In the genomic region with DNA sequence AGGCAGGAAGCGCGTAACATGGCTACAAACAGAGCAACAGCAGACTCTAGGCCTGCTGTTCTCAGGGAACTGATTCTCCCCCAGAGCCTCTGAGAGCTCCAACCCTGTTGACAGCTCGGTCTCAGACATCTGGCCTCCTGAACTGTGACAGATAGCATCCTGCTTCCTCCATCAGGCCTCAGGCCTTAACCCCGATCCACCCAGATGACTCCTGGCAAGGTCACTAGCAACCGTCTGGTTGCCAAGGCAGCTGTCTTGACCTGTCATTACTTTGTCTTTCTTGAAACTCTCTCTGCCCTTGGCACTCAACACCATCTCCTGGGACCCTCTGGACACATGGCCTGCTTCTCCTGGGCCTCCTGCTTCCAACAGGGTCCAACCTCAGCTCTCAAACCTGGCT, we compare ENCODE assay signal across 13 mouse cellular contexts. TPM values are rescaled to one million over a fixed set of nuclear protein-coding genes. Genes with fewer than 3 reads are reported as not detected.
DNase-seq lines count a peak whose midpoint lies in the region; ATAC-seq lines count a peak whose summit lies in the region.
"Had no signal": no experiment of that assay in that cellular context is flagged by ENCODE, and none has a peak within 500 bp of the region (broad histone marks: within the 10 kb centered on the region; RNA-seq: fewer than 3 reads in every experiment).

No protein-coding gene starts in this region.

- WGBS in kidney, embryonic 15.5 days: 41% methylated on average over 5 of the region's 5 CpGs

- no peaks in the 10 kb centered on the region for H3K27me3 ChIP-seq in kidney, embryonic 15.5 days
- H3K27me3 ChIP-seq: CH12.LX; embryonic facial prominence, embryonic 13.5 days had no signal

- intact Hi-C loops in gastrocnemius, postnatal 14 days (cut with DNase I; ENCODE audit: low total_unique reads): no loop called here
- intact Hi-C loops in heart, postnatal 36 days (cut with DNase I): no loop called here

- no peak overlapping the region for H3K9ac ChIP-seq in kidney, embryonic 15.5 days
- H3K9ac ChIP-seq: embryonic facial prominence, embryonic 13.5 days; hindbrain, embryonic 12.5 days had no signal

- peak; percentile 65 for DNase-seq in kidney, adult 11 months
- peak; percentile 67 for DNase-seq in adrenal gland, postnatal 14 days
- peak; percentile 77 for DNase-seq in gastrocnemius, postnatal 14 days
- DNase-seq in heart, postnatal 36 days: peak; percentile 56 to 71
- no peak for DNase-seq in urinary bladder, adult 2 months (ENCODE audit: low spot score)
- no peak for DNase-seq in cerebellum, adult 9-11 months
- DNase-seq in right cerebral cortex, adult 2 months (ENCODE audit: low spot score in 2 of 2): no peak
- DNase-seq: liver had no signal

- H3K9me3 ChIP-seq in kidney, embryonic 15.5 days (replicated peaks): no peaks in the 10 kb centered on the region
- H3K9me3 ChIP-seq: embryonic facial prominence, embryonic 13.5 days; hindbrain, embryonic 12.5 days had no signal

- ATAC-seq in kidney, embryonic 15.5 days (replicated peaks; ENCODE audit: low FRiP score): no peak

- peaks cover 23% of the 10 kb centered on the region; the same call in 1 of the 2 replicates for H3K36me3 ChIP-seq in kidney, embryonic 15.5 days

- no peak overlapping the region for H3K4me3 ChIP-seq in kidney, embryonic 15.5 days (replicated peaks)
- H3K4me3 ChIP-seq: embryonic facial prominence, embryonic 13.5 days; hindbrain, embryonic 12.5 days had no signal

- H3K4me1 ChIP-seq in kidney, embryonic 15.5 days: peaks cover 29% of the 10 kb centered on the region

- H3K27ac ChIP-seq in kidney, embryonic 15.5 days: no peak overlapping the region
- H3K27ac ChIP-seq: embryonic facial prominence, embryonic 13.5 days; hindbrain, embryonic 12.5 days had no signal

- H3K4me2 ChIP-seq in kidney, embryonic 15.5 days: no peak overlapping the region
- H3K4me2 ChIP-seq: embryonic facial prominence, embryonic 13.5 days; hindbrain, embryonic 12.5 days had no signal

RNA-seq across cellular contexts. Expression of gene Spsb1, which starts 51.8 kb away (rescaled TPM):
- 11.7 and 12.7 TPM in 2 replicates for polyA plus RNA-seq in kidney, embryonic 15.5 days (2015; fragmentation: Nextera tagmentation; extraction: Ambion mirVana)
- 24.7 and 29.6 TPM in 2 replicates for total RNA-seq in adrenal gland, postnatal 14 days (2021)
- 10 to 100 TPM; 12.9 to 20.1 TPM for total RNA-seq in gastrocnemius, postnatal 14 days (2021)
- total RNA-seq in heart, postnatal 36 days (2021): 10 to 100 TPM; 35.1 to 37.7 TPM
- polyA plus RNA-seq in urinary bladder, adult 2 months (2012; rRNA removed): 21.0 and 21.7 TPM in 2 replicates
- total RNA-seq: megakaryocyte-erythroid progenitor cell, adult 5-6 weeks had no signal

Comparison
In these comparisons a context has a peak if more than half of its experiments do, and no peak if none do; other contexts are left out.
1. DNase-seq: peak in kidney, adult 11 months (single experiment), adrenal gland, postnatal 14 days (single experiment), gastrocnemius, postnatal 14 days (single experiment) and heart, postnatal 36 days (2 of 2); none in urinary bladder, adult 2 months (single experiment), cerebellum, adult 9-11 months (single experiment) and right cerebral cortex, adult 2 months (0 of 2).